Mouse (Mus musculus) urinary bladder, postnatal 36 days (tissue): ENCODE measurements around the gene Adgrd1.
"Not testable (repeated sequence)": the region's sequence is repeated elsewhere in the genome, so short reads cannot be mapped to it uniquely, and the experiment has no call there.

Experiments used
- DNase-seq, 2 experiments: peaks; one replicate each; pipeline ENCODE4 v3.0.0; 2022; ENCODE audit warnings: low spot score in 2 of 2, mixed read lengths in 1 of 2

The Adgrd1 gene

GRCm38 (mm10) chr5:129093158-129093557 is 3.4 kb upstream of the Adgrd1 start:
- no peak for DNase-seq

- DNase-seq = no peak
Observed at GRCm38 (mm10) chr5:129094236-129094635, 2.3 kb upstream of the Adgrd1 start.

GRCm38 (mm10) chr5:129104043-129104442 is 7.5 kb downstream of the Adgrd1 start:
- no peak for DNase-seq

- no peak for DNase-seq
Observed at GRCm38 (mm10) chr5:129111729-129112128, 15.2 kb downstream of the Adgrd1 start.

- no peak for DNase-seq
Observed at GRCm38 (mm10) chr5:129113741-129114476, 17.4 kb downstream of the Adgrd1 start.

- DNase-seq = no peak
Observed at GRCm38 (mm10) chr5:129116299-129116698, 19.7 kb downstream of the Adgrd1 start.

- DNase-seq = no peak
Observed at GRCm38 (mm10) chr5:129117593-129118113, 21.1 kb downstream of the Adgrd1 start.

- no peak for DNase-seq
Observed at GRCm38 (mm10) chr5:129118523-129118922, 22.0 kb downstream of the Adgrd1 start.

- no peak for DNase-seq
Observed at GRCm38 (mm10) chr5:129119146-129119545, 22.6 kb downstream of the Adgrd1 start.

GRCm38 (mm10) chr5:129121654-129122285 is 25.2 kb downstream of the Adgrd1 start:
- no peak for DNase-seq

- DNase-seq = no peak
Observed at GRCm38 (mm10) chr5:129122491-129122890, 25.9 kb downstream of the Adgrd1 start.

- DNase-seq = no peak
Observed at GRCm38 (mm10) chr5:129124070-129124828, 27.7 kb downstream of the Adgrd1 start.

- not testable (repeated sequence) for DNase-seq
Observed at GRCm38 (mm10) chr5:129128310-129128709, 31.8 kb downstream of the Adgrd1 start.

- no peak for DNase-seq
Observed at GRCm38 (mm10) chr5:129130301-129130700, 33.8 kb downstream of the Adgrd1 start.

GRCm38 (mm10) chr5:129137405-129137804 is 40.9 kb downstream of the Adgrd1 start:
- no peak for DNase-seq

- DNase-seq = no peak
Observed at GRCm38 (mm10) chr5:129138576-129138975, 42.0 kb downstream of the Adgrd1 start.

GRCm38 (mm10) chr5:129142801-129143200 is 46.3 kb downstream of the Adgrd1 start:
- DNase-seq = no peak

GRCm38 (mm10) chr5:129145307-129145935 is 48.9 kb downstream of the Adgrd1 start:
- no peak for DNase-seq

- no peak for DNase-seq
Observed at GRCm38 (mm10) chr5:129146892-129147509, 50.5 kb downstream of the Adgrd1 start.

GRCm38 (mm10) chr5:129148485-129148884 is 51.9 kb downstream of the Adgrd1 start:
- DNase-seq = no peak
